Mouse (Mus musculus): ENCODE measurements around the gene Gm21981.

DNA sequence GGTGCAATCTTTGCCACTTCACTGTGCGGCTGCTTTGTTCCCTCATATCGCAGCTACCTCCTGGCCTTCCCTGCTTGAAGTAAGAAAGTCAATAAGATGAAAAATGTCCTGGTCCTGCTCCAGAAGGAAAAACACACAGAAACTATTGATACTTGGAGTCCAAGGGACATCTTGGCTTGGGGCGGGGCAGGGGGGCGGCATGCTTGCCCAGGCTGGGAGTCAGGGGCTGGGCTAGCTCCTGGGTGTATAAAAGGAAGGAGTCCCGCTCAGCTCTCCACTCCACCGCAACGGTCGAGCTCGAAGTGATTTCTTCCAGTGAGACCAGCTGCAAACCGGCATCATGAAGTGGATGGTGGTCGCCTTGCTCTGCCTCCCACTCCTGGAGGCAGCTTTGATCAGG lies 32.3 kb upstream of the Gm21981 start, which contains the start of gene Pgc:
- TF ChIP-seq CTCF (conservative IDR thresholded peaks at IDR 0.05; ENCODE audit: low read length) = no peak
- no peak for TF ChIP-seq NANOG (IDR thresholded peaks at IDR 0.05; ENCODE audit: borderline replicate concordance, low read length)

All from E14TG2a.4 (cell line).